Mouse (Mus musculus): Measurements from ENCODE around the gene OR5BS1P. TPM values are rescaled to one million over a fixed set of nuclear protein-coding genes. Genes with fewer than 3 reads are reported as not detected.

The OR5BS1P gene
- polyA plus RNA-seq (2012; rRNA removed) = not detected in 2 replicates

GRCm38 (mm10) chr15:98469596-98469995 is at the start of gene OR5BS1P:
TSS of gene OR5BS1P (plus strand) at chr15:98469896.

GRCm38 (mm10) chr15:98430925-98431324 is 38.8 kb upstream of the OR5BS1P start, which contains the start of gene Olfr282:
TSS of gene Olfr282 (plus strand) at chr15:98431225.

GRCm38 (mm10) chr15:98452288-98452687 is 17.4 kb upstream of the OR5BS1P start, which contains the start of gene Olfr281:
TSS of gene Olfr281 (plus strand) at chr15:98452588.

GRCm38 (mm10) chr15:98482701-98483100 is 13.0 kb downstream of the OR5BS1P start, which contains the start of gene Lalba:
TSS of gene Lalba (minus strand) at chr15:98482721.

GRCm38 (mm10) chr15:98492102-98492501 is 22.4 kb downstream of the OR5BS1P start, which contains the start of gene Olfr279:
TSS of gene Olfr279 (plus strand) at chr15:98492402.

Other genes with a start within 250 kb of the OR5BS1P start
- not detected in 2 replicates for gene Gm44579, start 248.9 kb upstream of the OR5BS1P start, polyA plus RNA-seq (2012; rRNA removed)
- gene Olfr287, start 248.8 kb upstream of the OR5BS1P start, polyA plus RNA-seq (2012; rRNA removed) = not detected in 2 replicates
- gene Olfr286, start 235.4 kb upstream of the OR5BS1P start, polyA plus RNA-seq (2012; rRNA removed) = not detected in 2 replicates
- gene H1fnt, start 212.6 kb upstream of the OR5BS1P start, polyA plus RNA-seq (2012; rRNA removed) = not detected in 2 replicates
- gene Zfp641, start 173.7 kb upstream of the OR5BS1P start, polyA plus RNA-seq (2012; rRNA removed) = 2.4 TPM in 2 replicates
- gene Olfr285, start 152.5 kb upstream of the OR5BS1P start, polyA plus RNA-seq (2012; rRNA removed) = not detected in 2 replicates
- not detected in 2 replicates for gene Olfr284, start 128.9 kb upstream of the OR5BS1P start, polyA plus RNA-seq (2012; rRNA removed)
- not detected in 2 replicates for gene Olfr283, start 89.0 kb upstream of the OR5BS1P start, polyA plus RNA-seq (2012; rRNA removed)
- gene Olfr282, start 38.7 kb upstream of the OR5BS1P start, polyA plus RNA-seq (2012; rRNA removed) = not detected in 2 replicates
- gene Olfr281, start 17.3 kb upstream of the OR5BS1P start, polyA plus RNA-seq (2012; rRNA removed) = not detected in 2 replicates
- gene Lalba, start 12.8 kb downstream of the OR5BS1P start, polyA plus RNA-seq (2012; rRNA removed) = not detected in 2 replicates
- not detected in 2 replicates for gene Olfr279, start 22.5 kb downstream of the OR5BS1P start, polyA plus RNA-seq (2012; rRNA removed)
- 125 and 135 TPM in 2 replicates for gene Kansl2, start 64.4 kb downstream of the OR5BS1P start, polyA plus RNA-seq (2012; rRNA removed)
- 21.9 and 30.6 TPM in 2 replicates for gene Ccnt1, start 101.0 kb downstream of the OR5BS1P start, polyA plus RNA-seq (2012; rRNA removed)
- not detected in 2 replicates for gene 4930415O20Rik, start 101.1 kb downstream of the OR5BS1P start, polyA plus RNA-seq (2012; rRNA removed)
- 53.7 and 55.8 TPM in 2 replicates for gene Adcy6, start 140.2 kb downstream of the OR5BS1P start, polyA plus RNA-seq (2012; rRNA removed)
- 75.3 and 102 TPM in 2 replicates for gene Cacnb3, start 160.9 kb downstream of the OR5BS1P start, polyA plus RNA-seq (2012; rRNA removed)
- gene Ddx23, start 193.0 kb downstream of the OR5BS1P start, polyA plus RNA-seq (2012; rRNA removed) = 66.3 and 99.5 TPM in 2 replicates
- 7.9 and 12.3 TPM in 2 replicates for gene Rnd1, start 207.6 kb downstream of the OR5BS1P start, polyA plus RNA-seq (2012; rRNA removed)
- gene Ccdc65, start 238.3 kb downstream of the OR5BS1P start, polyA plus RNA-seq (2012; rRNA removed) = 0.70 and 1.4 TPM in 2 replicates